Mouse (Mus musculus): Measurements from ENCODE around the gene Dysf. TPM values are rescaled to one million over a fixed set of nuclear protein-coding genes. Genes with fewer than 3 reads are reported as not detected.
"Not testable (repeated sequence)": the region's sequence is repeated elsewhere in the genome, so short reads cannot be mapped to it uniquely, and the experiment has no call there.

Dysf gene
- polyA plus RNA-seq, 1 experiment from 2014 or later: 2.1 TPM

GRCm38 (mm10) chr6:84016851-84017250, 8.5 kb downstream of the Dysf start:
- Histone ChIP-seq H3K4me2 (ENCODE audit: low read length) (no peak overlapping the region), H3K4me3 (ENCODE audit: low read length) (no peak overlapping the region), H3K9ac (ENCODE audit: low read depth, low read length) (no peak overlapping the region), H3K27me3 (replicated peaks; ENCODE audit: control insufficient read depth, insufficient read depth, low read length) (peaks cover 4% of the 10 kb centered on the region; the same call in 1 of the 2 replicates), H3K4me1 (ENCODE audit: control insufficient read depth, insufficient read depth, low read depth, low read length) (peaks cover 8% of the 10 kb centered on the region), H3K27ac (ENCODE audit: low read depth, low read length) (no peak overlapping the region), H3K36me3 (ENCODE audit: control insufficient read depth, insufficient read depth, low read length) (no peaks in the 10 kb centered on the region), H3K9me3 (ENCODE audit: control insufficient read depth, low read length) (no peaks in the 10 kb centered on the region)
- no peak for ATAC-seq
- 87% methylated on average over 7 of the region's 7 CpGs for WGBS

- no peak overlapping the region for H3K4me3 ChIP-seq (ENCODE audit: low read length)
- peaks cover 4% of the 10 kb centered on the region; the same call in 1 of the 2 replicates for H3K27me3 ChIP-seq (replicated peaks; ENCODE audit: control insufficient read depth, insufficient read depth, low read length)
- no peaks in the 10 kb centered on the region for H3K9me3 ChIP-seq (ENCODE audit: control insufficient read depth, low read length)
- H3K27ac ChIP-seq (ENCODE audit: low read depth, low read length): no peak overlapping the region
- peaks cover 8% of the 10 kb centered on the region for H3K4me1 ChIP-seq (ENCODE audit: control insufficient read depth, insufficient read depth, low read depth, low read length)
- no peak overlapping the region for H3K4me2 ChIP-seq (ENCODE audit: low read length)
- ATAC-seq: no peak
- WGBS: 58% methylated on average over 3 of the region's 3 CpGs
- H3K9ac ChIP-seq (ENCODE audit: low read depth, low read length): no peak overlapping the region
- no peaks in the 10 kb centered on the region for H3K36me3 ChIP-seq (ENCODE audit: control insufficient read depth, insufficient read depth, low read length)
Observed at GRCm38 (mm10) chr6:84017392-84017791, 9.0 kb downstream of the Dysf start.

- no peaks in the 10 kb centered on the region for H3K9me3 ChIP-seq (ENCODE audit: control insufficient read depth, low read length)
- peak overlapping the region; percentile 71 for H3K4me2 ChIP-seq (ENCODE audit: low read length)
- WGBS: 4% methylated on average over 28 of the region's 28 CpGs
- H3K27ac ChIP-seq (ENCODE audit: low read depth, low read length): no peak overlapping the region
- peak overlapping the region; percentile 53 for H3K9ac ChIP-seq (ENCODE audit: low read depth, low read length)
- peak overlapping the region; percentile 39 for H3K4me3 ChIP-seq (ENCODE audit: low read length)
- H3K36me3 ChIP-seq (ENCODE audit: control insufficient read depth, insufficient read depth, low read length): no peaks in the 10 kb centered on the region
- ATAC-seq: peak; percentile 61
- H3K4me1 ChIP-seq (ENCODE audit: control insufficient read depth, insufficient read depth, low read depth, low read length): peaks cover 8% of the 10 kb centered on the region
- H3K27me3 ChIP-seq (replicated peaks; ENCODE audit: control insufficient read depth, insufficient read depth, low read length): peaks cover 4% of the 10 kb centered on the region; the same call in 1 of the 2 replicates
Observed at GRCm38 (mm10) chr6:84018906-84019550, 10.6 kb downstream of the Dysf start.

GRCm38 (mm10) chr6:84020002-84020401, 11.6 kb downstream of the Dysf start:
- WGBS: 77% methylated on average over 4 of the region's 4 CpGs
- no peak for ATAC-seq
- no peak overlapping the region for H3K4me2 ChIP-seq (ENCODE audit: low read length)

GRCm38 (mm10) chr6:84021990-84022389, 13.6 kb downstream of the Dysf start:
- Histone ChIP-seq H3K4me3 (ENCODE audit: low read length) (no peak overlapping the region), H3K36me3 (ENCODE audit: control insufficient read depth, insufficient read depth, low read length) (no peaks in the 10 kb centered on the region), H3K4me2 (ENCODE audit: low read length) (no peak overlapping the region), H3K27me3 (replicated peaks; ENCODE audit: control insufficient read depth, insufficient read depth, low read length) (peaks cover 4% of the 10 kb centered on the region; the same call in 1 of the 2 replicates), H3K4me1 (ENCODE audit: control insufficient read depth, insufficient read depth, low read depth, low read length) (peaks cover 8% of the 10 kb centered on the region), H3K9ac (ENCODE audit: low read depth, low read length) (no peak overlapping the region), H3K27ac (ENCODE audit: low read depth, low read length) (no peak overlapping the region), H3K9me3 (ENCODE audit: control insufficient read depth, low read length) (no peaks in the 10 kb centered on the region)
- ATAC-seq: no peak
- WGBS: 78% methylated on average over 3 of the region's 3 CpGs

More at GRCm38 (mm10) chr6:84020002-84020401, 11.6 kb downstream of the Dysf start:
- Histone ChIP-seq H3K36me3 (ENCODE audit: control insufficient read depth, insufficient read depth, low read length) (no peaks in the 10 kb centered on the region), H3K27me3 (replicated peaks; ENCODE audit: control insufficient read depth, insufficient read depth, low read length) (peaks cover 4% of the 10 kb centered on the region; the same call in 1 of the 2 replicates), H3K27ac (ENCODE audit: low read depth, low read length) (no peak overlapping the region), H3K4me3 (ENCODE audit: low read length) (no peak overlapping the region), H3K4me1 (ENCODE audit: control insufficient read depth, insufficient read depth, low read depth, low read length) (peaks cover 8% of the 10 kb centered on the region), H3K9ac (ENCODE audit: low read depth, low read length) (no peak overlapping the region), H3K9me3 (ENCODE audit: control insufficient read depth, low read length) (no peaks in the 10 kb centered on the region)

- H3K9ac ChIP-seq (ENCODE audit: low read depth, low read length): no peak overlapping the region
- no peaks in the 10 kb centered on the region for H3K4me1 ChIP-seq (ENCODE audit: control insufficient read depth, insufficient read depth, low read depth, low read length)
- no peaks in the 10 kb centered on the region for H3K9me3 ChIP-seq (ENCODE audit: control insufficient read depth, low read length)
- ATAC-seq: no peak
- H3K27me3 ChIP-seq (replicated peaks; ENCODE audit: control insufficient read depth, insufficient read depth, low read length): no peaks in the 10 kb centered on the region
- WGBS: 77% methylated on average over 3 of the region's 3 CpGs
- no peak overlapping the region for H3K4me2 ChIP-seq (ENCODE audit: low read length)
- H3K27ac ChIP-seq (ENCODE audit: low read depth, low read length): no peak overlapping the region
- H3K36me3 ChIP-seq (ENCODE audit: control insufficient read depth, insufficient read depth, low read length): no peaks in the 10 kb centered on the region
- H3K4me3 ChIP-seq (ENCODE audit: low read length): no peak overlapping the region
Observed at GRCm38 (mm10) chr6:84025636-84026035, 17.2 kb downstream of the Dysf start.

GRCm38 (mm10) chr6:84028791-84029190, 20.4 kb downstream of the Dysf start:
- H3K36me3 ChIP-seq (ENCODE audit: control insufficient read depth, insufficient read depth, low read length): no peaks in the 10 kb centered on the region
- no peak overlapping the region for H3K9ac ChIP-seq (ENCODE audit: low read depth, low read length)
- H3K9me3 ChIP-seq (ENCODE audit: control insufficient read depth, low read length): no peaks in the 10 kb centered on the region
- H3K4me1 ChIP-seq (ENCODE audit: control insufficient read depth, insufficient read depth, low read depth, low read length): no peaks in the 10 kb centered on the region
- H3K27me3 ChIP-seq (replicated peaks; ENCODE audit: control insufficient read depth, insufficient read depth, low read length): no peaks in the 10 kb centered on the region
- no peak for ATAC-seq
- H3K4me2 ChIP-seq (ENCODE audit: low read length): no peak overlapping the region
- no peak overlapping the region for H3K4me3 ChIP-seq (ENCODE audit: low read length)
- no peak overlapping the region for H3K27ac ChIP-seq (ENCODE audit: low read depth, low read length)

GRCm38 (mm10) chr6:84029775-84030174, 21.4 kb downstream of the Dysf start:
- H3K27me3 ChIP-seq (replicated peaks; ENCODE audit: control insufficient read depth, insufficient read depth, low read length): no peaks in the 10 kb centered on the region
- H3K4me3 ChIP-seq (ENCODE audit: low read length): no peak overlapping the region
- no peak overlapping the region for H3K27ac ChIP-seq (ENCODE audit: low read depth, low read length)
- WGBS: 83% methylated on average over 7 of the region's 7 CpGs
- no peaks in the 10 kb centered on the region for H3K9me3 ChIP-seq (ENCODE audit: control insufficient read depth, low read length)
- no peak overlapping the region for H3K9ac ChIP-seq (ENCODE audit: low read depth, low read length)
- ATAC-seq: no peak
- H3K4me1 ChIP-seq (ENCODE audit: control insufficient read depth, insufficient read depth, low read depth, low read length): no peaks in the 10 kb centered on the region
- no peak overlapping the region for H3K4me2 ChIP-seq (ENCODE audit: low read length)
- no peaks in the 10 kb centered on the region for H3K36me3 ChIP-seq (ENCODE audit: control insufficient read depth, insufficient read depth, low read length)

GRCm38 (mm10) chr6:84032516-84032915, 24.1 kb downstream of the Dysf start:
- H3K27ac ChIP-seq (ENCODE audit: low read depth, low read length); H3K36me3 ChIP-seq (ENCODE audit: control insufficient read depth, insufficient read depth, low read length): not testable (repeated sequence)
- WGBS: 76% methylated on average over 5 of the region's 5 CpGs

More at GRCm38 (mm10) chr6:84032516-84032915, 24.1 kb downstream of the Dysf start:
- H3K27me3 ChIP-seq (replicated peaks; ENCODE audit: control insufficient read depth, insufficient read depth, low read length); H3K9ac ChIP-seq (ENCODE audit: low read depth, low read length); H3K4me1 ChIP-seq (ENCODE audit: control insufficient read depth, insufficient read depth, low read depth, low read length); H3K4me2 ChIP-seq (ENCODE audit: low read length); ATAC-seq; H3K4me3 ChIP-seq (ENCODE audit: low read length); H3K9me3 ChIP-seq (ENCODE audit: control insufficient read depth, low read length): not testable (repeated sequence)
